Mouse (Mus musculus) testis, postnatal 10 days (tissue): Measurements from ENCODE around the gene Mbip.

ENCODE experiments used
- DNase-seq: peaks from one replicate; pipeline ENCODE4 v3.0.0; 2021; ENCODE audit warnings: low spot score

The Mbip gene

GRCm38 (mm10) chr12:56295160-56295559, 50.5 kb downstream of the Mbip start:
- no peak for DNase-seq

GRCm38 (mm10) chr12:56288548-56288947, 57.1 kb downstream of the Mbip start:
- DNase-seq, result no peak

DNA sequence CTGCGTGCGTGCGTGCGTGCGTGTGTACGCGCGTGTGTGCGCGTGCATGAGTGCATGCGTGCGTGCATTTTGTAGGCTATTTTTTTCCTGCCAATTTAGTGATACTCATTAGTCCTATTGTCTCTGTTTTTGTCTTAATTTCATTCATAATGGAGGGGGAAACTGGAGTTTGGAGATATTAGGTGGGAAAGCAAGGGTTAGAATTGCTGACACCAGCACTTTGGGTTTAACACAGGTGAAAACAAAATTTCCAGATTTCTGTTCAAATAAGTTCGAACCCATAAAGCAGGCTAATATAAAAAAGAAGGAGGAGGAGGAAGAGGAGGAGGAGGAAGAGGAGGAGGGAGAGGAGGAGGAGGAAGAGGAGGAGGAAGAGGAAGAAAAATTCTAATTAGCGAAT, 58.9 kb downstream of the Mbip start:
- no peak for DNase-seq

GRCm38 (mm10) chr12:56284210-56284609, 61.5 kb downstream of the Mbip start:
- no peak for DNase-seq

- DNase-seq, result no peak
These were observed 64.0 kb downstream of the Mbip start for GRCm38 (mm10) chr12:56281649-56282048.
